Mouse (Mus musculus): ENCODE data around the gene Itprid1. TPM values are rescaled to one million over a fixed set of nuclear protein-coding genes. Genes with fewer than 3 reads are reported as not detected.

Itprid1 gene
- polyA plus RNA-seq, 1 experiment from 2014 or later = 0.09 TPM

DNA sequence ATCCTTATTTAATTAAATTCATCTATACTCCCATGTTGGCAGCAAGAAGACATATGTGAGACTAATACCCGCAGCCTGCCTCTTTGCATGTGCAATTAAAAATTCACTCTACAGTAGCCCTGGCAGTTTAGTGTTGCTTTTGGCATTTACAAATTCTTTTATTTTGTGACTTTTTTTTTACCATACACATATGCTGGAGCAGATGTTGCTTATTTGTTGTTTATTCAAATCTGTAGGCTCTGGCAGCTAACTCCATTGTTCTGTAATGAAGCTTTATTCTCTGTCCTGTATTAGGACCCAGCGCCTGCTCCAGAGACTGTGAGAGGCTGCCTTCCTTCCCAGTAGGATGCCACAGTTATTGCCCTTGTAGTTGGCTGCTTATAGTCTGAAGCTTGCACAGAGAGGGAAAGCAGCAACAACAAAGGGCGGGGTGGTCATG is 83.6 kb downstream of the Itprid1 start:
- Histone ChIP-seq H3K4me3 (replicated peaks; ENCODE audit: low read depth, low read length) (no peak overlapping the region), H3K27ac (no peak overlapping the region), H3K4me1 (replicated peaks; ENCODE audit: insufficient read depth, low read length) (no peaks in the 10 kb centered on the region), H3K9me3 (replicated peaks; ENCODE audit: low read length) (no peaks in the 10 kb centered on the region), H3K27me3 (ENCODE audit: insufficient read depth, low read length) (no peaks in the 10 kb centered on the region), H3K9ac (ENCODE audit: low read depth, low read length) (no peak overlapping the region), H3K36me3 (ENCODE audit: insufficient read depth, low read length) (no peaks in the 10 kb centered on the region), H3K4me2 (ENCODE audit: low read length) (no peak overlapping the region)
- DNase-seq (ENCODE audit: low spot score) (no peak), ATAC-seq (replicated peaks; ENCODE audit: low FRiP score, low read depth) (no peak)
- 67% methylated on average over 3 of the region's 3 CpGs for WGBS
- no peak for TF ChIP-seq CTCF (IDR thresholded peaks at IDR 0.05; ENCODE audit: low read depth)

DNA sequence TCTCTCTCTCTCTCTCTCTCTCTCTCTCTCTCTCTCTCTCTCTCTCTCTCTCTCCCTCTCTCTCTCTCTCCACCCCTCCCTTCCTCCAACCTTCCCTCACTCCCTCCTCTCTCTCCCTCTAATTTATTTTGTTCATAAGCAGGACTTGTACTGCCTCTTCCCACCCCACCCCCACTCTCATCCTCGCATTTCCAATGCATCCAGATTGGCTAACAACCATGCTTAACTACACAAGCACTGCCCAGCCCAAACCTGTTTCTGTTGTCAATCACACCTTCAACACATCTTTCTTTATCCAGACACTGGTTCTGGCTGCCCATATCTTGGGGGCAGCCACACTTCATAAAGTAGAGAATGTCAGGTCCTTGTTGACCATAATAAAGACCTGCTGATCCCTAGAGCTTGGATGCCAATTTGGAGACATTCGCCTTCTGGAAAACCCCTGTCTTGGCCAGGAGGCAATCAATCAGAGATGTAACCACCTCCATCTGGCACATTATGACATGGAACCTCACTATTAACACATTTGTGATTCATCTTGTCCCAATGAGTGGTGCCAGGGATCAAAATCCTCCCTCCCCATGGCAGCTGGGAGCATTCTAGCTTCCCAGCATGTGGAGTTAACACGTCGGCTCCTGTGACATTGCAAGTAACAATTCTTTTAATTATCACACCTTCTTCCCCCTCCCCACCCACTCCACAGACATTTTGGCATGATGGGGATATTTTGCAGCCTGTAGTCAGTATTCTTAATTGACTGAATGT is 84.4 kb downstream of the Itprid1 start:
- Histone ChIP-seq H3K4me2 (ENCODE audit: low read length) (no peak overlapping the region), H3K9me3 (replicated peaks; ENCODE audit: low read length) (no peaks in the 10 kb centered on the region), H3K4me3 (replicated peaks; ENCODE audit: low read depth, low read length) (no peak overlapping the region), H3K27ac (no peak overlapping the region), H3K9ac (ENCODE audit: low read depth, low read length) (no peak overlapping the region), H3K4me1 (replicated peaks; ENCODE audit: insufficient read depth, low read length) (no peaks in the 10 kb centered on the region), H3K36me3 (ENCODE audit: insufficient read depth, low read length) (no peaks in the 10 kb centered on the region), H3K27me3 (ENCODE audit: insufficient read depth, low read length) (no peaks in the 10 kb centered on the region)
- ATAC-seq (replicated peaks; ENCODE audit: low FRiP score, low read depth) (no peak), DNase-seq (ENCODE audit: low spot score) (no peak)
- 72% methylated on average over 4 of the region's 4 CpGs for WGBS
- no peak for TF ChIP-seq CTCF (IDR thresholded peaks at IDR 0.05; ENCODE audit: low read depth)

- no peak for TF ChIP-seq CTCF (IDR thresholded peaks at IDR 0.05; ENCODE audit: low read depth)
Measured at GRCm38 (mm10) chr6:55944709-55945108, 108.0 kb downstream of the Itprid1 start.

DNA sequence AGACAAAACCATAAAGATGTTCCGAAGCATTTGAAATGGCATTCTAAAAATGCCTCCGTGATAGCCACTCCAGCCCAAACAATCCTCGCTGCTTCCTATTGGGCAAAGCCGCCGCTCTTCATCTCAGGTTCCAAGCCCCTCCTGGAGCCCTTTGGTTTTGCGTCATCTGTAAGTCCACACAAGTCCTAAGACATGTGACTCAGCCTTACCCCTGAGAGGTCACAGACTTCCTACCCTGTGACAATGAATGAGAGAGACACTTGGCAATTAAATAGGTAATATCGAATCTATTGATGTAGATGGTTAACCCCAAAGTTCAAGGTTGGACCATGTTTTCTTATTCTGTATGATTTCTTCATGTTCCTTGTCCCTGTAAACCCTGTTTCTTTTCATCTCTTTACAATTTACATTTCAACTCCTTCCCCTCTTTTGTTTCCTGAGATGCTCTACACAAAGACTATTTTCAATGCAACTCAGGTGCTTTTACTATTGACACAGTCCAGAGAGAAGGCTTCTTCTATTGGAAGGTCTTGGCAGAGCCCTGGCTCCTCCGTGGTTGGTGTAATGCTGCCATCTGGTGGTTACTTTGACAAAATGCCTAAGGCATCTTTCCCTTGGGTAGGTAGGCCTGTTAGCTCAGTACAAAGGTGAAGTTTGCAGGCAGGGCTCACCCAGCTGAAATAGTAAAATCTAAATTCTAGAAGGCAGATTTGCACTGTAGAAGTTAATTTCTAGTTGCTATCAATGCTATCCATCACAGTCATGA is 113.8 kb downstream of the Itprid1 start:
- peak; percentile 85 for DNase-seq (ENCODE audit: low spot score)
- H3K9ac ChIP-seq (ENCODE audit: low read depth, low read length) = no peak overlapping the region

More at GRCm38 (mm10) chr6:55944709-55945108, 108.0 kb downstream of the Itprid1 start:
- Histone ChIP-seq H3K4me3 (replicated peaks; ENCODE audit: low read depth, low read length) (no peak overlapping the region), H3K9me3 (replicated peaks; ENCODE audit: low read length) (no peaks in the 10 kb centered on the region), H3K27ac (no peak overlapping the region), H3K9ac (ENCODE audit: low read depth, low read length) (no peak overlapping the region), H3K27me3 (ENCODE audit: insufficient read depth, low read length) (no peaks in the 10 kb centered on the region), H3K4me2 (ENCODE audit: low read length) (no peak overlapping the region), H3K36me3 (ENCODE audit: insufficient read depth, low read length) (no peaks in the 10 kb centered on the region), H3K4me1 (replicated peaks; ENCODE audit: insufficient read depth, low read length) (no peaks in the 10 kb centered on the region)
- ATAC-seq (replicated peaks; ENCODE audit: low FRiP score, low read depth) = no peak
- 76% methylated on average over 1 of the region's 1 CpGs for WGBS
- no peak for DNase-seq (ENCODE audit: low spot score)

DNA sequence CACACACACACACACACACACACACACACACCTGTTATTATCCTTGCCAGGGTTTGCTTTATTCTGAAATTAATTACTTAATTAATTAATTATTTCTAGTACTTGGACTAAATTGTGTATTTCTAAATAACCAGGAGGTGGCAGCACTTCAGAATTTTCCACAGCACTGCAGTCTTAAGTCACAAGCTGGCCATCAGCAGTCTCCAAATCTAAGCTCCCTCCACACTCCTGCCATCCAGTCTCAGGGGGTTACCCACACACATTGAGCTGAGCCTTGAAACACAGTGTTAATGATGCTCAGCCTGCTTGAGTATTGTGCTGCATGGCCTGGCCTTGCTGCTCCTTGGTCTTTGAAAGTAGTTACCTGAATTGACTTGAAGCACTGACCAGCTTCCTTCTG is 136.3 kb downstream of the Itprid1 start:
- ATAC-seq (replicated peaks; ENCODE audit: low FRiP score, low read depth) (no peak), DNase-seq (ENCODE audit: low spot score) (peak; percentile 83)
- H3K4me3 ChIP-seq (replicated peaks; ENCODE audit: low read depth, low read length) = no peak overlapping the region
- H3K36me3 ChIP-seq (ENCODE audit: insufficient read depth, low read length) = no peaks in the 10 kb centered on the region
- peak; percentile 68 for TF ChIP-seq CTCF (IDR thresholded peaks at IDR 0.05; ENCODE audit: low read depth)
- H3K27me3 ChIP-seq (ENCODE audit: insufficient read depth, low read length) = no peaks in the 10 kb centered on the region
- no peaks in the 10 kb centered on the region for H3K4me1 ChIP-seq (replicated peaks; ENCODE audit: insufficient read depth, low read length)
- H3K27ac ChIP-seq = no peak overlapping the region
- H3K9ac ChIP-seq (ENCODE audit: low read depth, low read length) = no peak overlapping the region
- no peak overlapping the region for H3K4me2 ChIP-seq (ENCODE audit: low read length)
- H3K9me3 ChIP-seq (replicated peaks; ENCODE audit: low read length) = no peaks in the 10 kb centered on the region

More for the DNA sequence above, 113.8 kb downstream of the Itprid1 start:
- no peaks in the 10 kb centered on the region for H3K4me1 ChIP-seq (replicated peaks; ENCODE audit: insufficient read depth, low read length)
- WGBS = 72% methylated on average over 8 of the region's 8 CpGs
- H3K27me3 ChIP-seq (ENCODE audit: insufficient read depth, low read length) = no peaks in the 10 kb centered on the region
- H3K4me2 ChIP-seq (ENCODE audit: low read length) = no peak overlapping the region
- H3K4me3 ChIP-seq (replicated peaks; ENCODE audit: low read depth, low read length) = no peak overlapping the region
- peak; percentile 94 for TF ChIP-seq CTCF (IDR thresholded peaks at IDR 0.05; ENCODE audit: low read depth)
- H3K9me3 ChIP-seq (replicated peaks; ENCODE audit: low read length) = no peaks in the 10 kb centered on the region
- no peaks in the 10 kb centered on the region for H3K36me3 ChIP-seq (ENCODE audit: insufficient read depth, low read length)
- H3K27ac ChIP-seq = no peak overlapping the region
- peak; percentile 80 for ATAC-seq (replicated peaks; ENCODE audit: low FRiP score, low read depth)

GRCm38 (mm10) chr6:55979766-55980165 is 143.1 kb downstream of the Itprid1 start:
- H3K4me2 ChIP-seq (ENCODE audit: low read length) = no peak overlapping the region
- no peak for TF ChIP-seq CTCF (IDR thresholded peaks at IDR 0.05; ENCODE audit: low read depth)
- ATAC-seq (replicated peaks; ENCODE audit: low FRiP score, low read depth) (no peak), DNase-seq (ENCODE audit: low spot score) (no peak)
- no peaks in the 10 kb centered on the region for H3K27me3 ChIP-seq (ENCODE audit: insufficient read depth, low read length)
- H3K9ac ChIP-seq (ENCODE audit: low read depth, low read length) = no peak overlapping the region
- H3K4me3 ChIP-seq (replicated peaks; ENCODE audit: low read depth, low read length) = no peak overlapping the region
- 65% methylated on average over 2 of the region's 2 CpGs for WGBS
- no peaks in the 10 kb centered on the region for H3K36me3 ChIP-seq (ENCODE audit: insufficient read depth, low read length)
- H3K27ac ChIP-seq = no peak overlapping the region
- no peaks in the 10 kb centered on the region for H3K4me1 ChIP-seq (replicated peaks; ENCODE audit: insufficient read depth, low read length)
- no peaks in the 10 kb centered on the region for H3K9me3 ChIP-seq (replicated peaks; ENCODE audit: low read length)

Measured in kidney, postnatal 0 days (tissue).